Mouse (Mus musculus) brain, embryonic 14.5 days (tissue): ENCODE data around the gene Rxra.

Source experiments
- CTCF ChIP-seq: fragments of 200-500 bp; IDR thresholded peaks from 2 replicates; pipeline ENCODE4 v1.5.1; 2012; ENCODE audit warnings: inconsistent platforms, mild to moderate bottlenecking, moderate library complexity, borderline replicate concordance; ENCODE audit not compliant: insufficient read depth, insufficient read length; ENCODE audit errors: extremely low read depth
- POLR2A ChIP-seq: fragments of 200-500 bp; IDR thresholded peaks from 2 replicates; pipeline ENCODE4 v1.6.1; 2012; ENCODE audit warnings: mild to moderate bottlenecking, inconsistent platforms, borderline replicate concordance; ENCODE audit not compliant: poor library complexity, insufficient read depth, insufficient read length, severe bottlenecking; ENCODE audit errors: extremely low read depth

DNA sequence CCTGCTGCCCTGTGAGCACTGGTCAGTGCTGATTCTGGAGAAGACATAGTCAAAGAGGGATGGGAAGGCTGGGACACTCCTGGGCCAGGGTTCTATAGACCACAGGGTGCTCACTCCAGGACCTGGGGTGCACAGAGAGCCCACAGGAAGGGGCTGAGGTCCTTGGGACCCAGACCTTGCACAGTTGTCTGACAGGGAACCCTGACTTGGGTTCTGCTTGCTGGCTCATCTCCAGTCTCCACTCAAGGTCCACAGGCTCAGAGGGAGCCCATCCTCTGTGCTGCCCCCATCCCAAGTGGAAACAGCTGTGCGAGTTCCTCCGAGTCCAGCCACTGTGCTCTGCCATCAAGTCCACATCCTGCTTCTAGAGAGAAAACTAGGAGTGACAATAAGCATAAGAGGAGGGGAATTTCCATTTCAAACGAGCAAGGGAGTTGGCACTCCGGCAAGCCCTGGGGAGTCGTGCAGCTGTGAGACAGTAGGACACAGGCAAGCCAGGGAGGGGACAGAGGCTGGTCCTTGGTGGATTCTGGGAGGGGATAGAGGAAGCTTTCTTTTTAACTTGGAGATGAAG is 31.6 kb upstream of the Rxra start:
- TF ChIP-seq POLR2A (no peak), CTCF (no peak)
